ENCODE assay signal across 11 mouse cellular contexts in genomic region chr11:44924896-44925295, GRCm38 (mm10).
DNase-seq lines count a peak whose midpoint lies in the region; ATAC-seq lines count a peak whose summit lies in the region.
"Had no signal": no experiment of that assay in that cellular context is flagged by ENCODE, and none has a peak within 500 bp of the region (broad histone marks: within the 10 kb centered on the region; RNA-seq: fewer than 3 reads in every experiment).

No protein-coding gene starts in this region.

- H3K4me1 ChIP-seq in kidney, embryonic 14.5 days (ENCODE audit: control insufficient read depth, insufficient read depth, low read length) = 0 out of 2 replicates have a peak, but pooled peaks cover 2% of the 10 kb centered on the region
- peaks cover 8% of the 10 kb centered on the region for H3K4me1 ChIP-seq in embryonic facial prominence, embryonic 15.5 days
- no peaks in the 10 kb centered on the region for H3K4me1 ChIP-seq in midbrain, embryonic 11.5 days (ENCODE audit: control insufficient read depth, insufficient read depth, low read length)
- H3K4me1 ChIP-seq: midbrain, embryonic 12.5 days had no signal

- no peak overlapping the region for H3K4me2 ChIP-seq in kidney, embryonic 14.5 days (replicated peaks; ENCODE audit: low read depth, low read length)
- no peak overlapping the region for H3K4me2 ChIP-seq in embryonic facial prominence, embryonic 15.5 days (replicated peaks)
- H3K4me2 ChIP-seq in midbrain, embryonic 11.5 days = no peak overlapping the region
- H3K4me2 ChIP-seq: forebrain, embryonic 12.5 days; midbrain, embryonic 12.5 days had no signal

- ATAC-seq in kidney, embryonic 14.5 days (ENCODE audit: low FRiP score, low TSS enrichment) = no peak
- peak; percentile 80 for ATAC-seq in embryonic facial prominence, embryonic 15.5 days (ENCODE audit: insufficient number of reproducible peaks, low FRiP score, low TSS enrichment, low read depth)
- ATAC-seq in midbrain, embryonic 11.5 days (ENCODE audit: low FRiP score) = no peak

- no peaks in the 10 kb centered on the region for H3K9me3 ChIP-seq in kidney, embryonic 14.5 days (ENCODE audit: control insufficient read depth, low read length)
- no peaks in the 10 kb centered on the region for H3K9me3 ChIP-seq in embryonic facial prominence, embryonic 15.5 days (replicated peaks)
- no peaks in the 10 kb centered on the region for H3K9me3 ChIP-seq in midbrain, embryonic 11.5 days (ENCODE audit: control insufficient read depth, low read length)
- H3K9me3 ChIP-seq: forebrain, embryonic 12.5 days; G1E; midbrain, embryonic 12.5 days had no signal

- no peak overlapping the region for H3K27ac ChIP-seq in kidney, embryonic 14.5 days (ENCODE audit: low read depth, low read length)
- H3K27ac ChIP-seq in embryonic facial prominence, embryonic 15.5 days (replicated peaks) = peak overlapping the region; percentile 63
- no peak overlapping the region for H3K27ac ChIP-seq in midbrain, embryonic 11.5 days (ENCODE audit: low read depth, low read length)
- H3K27ac ChIP-seq: forebrain, embryonic 12.5 days; midbrain, embryonic 12.5 days had no signal

- no peaks in the 10 kb centered on the region for H3K27me3 ChIP-seq in kidney, embryonic 14.5 days (ENCODE audit: control insufficient read depth, insufficient read depth, low read length)
- H3K27me3 ChIP-seq in embryonic facial prominence, embryonic 15.5 days = no peaks in the 10 kb centered on the region
- H3K27me3 ChIP-seq in splenic B cell, adult 2 months (ENCODE audit: control insufficient read depth, insufficient read depth, low read length, poor library complexity, severe bottlenecking) = peaks cover 2% of the 10 kb centered on the region; the same call in 1 of the 2 replicates
- no peaks in the 10 kb centered on the region for H3K27me3 ChIP-seq in midbrain, embryonic 11.5 days (ENCODE audit: control insufficient read depth, insufficient read depth, low read length)
- H3K27me3 ChIP-seq: forebrain, embryonic 12.5 days; midbrain, embryonic 12.5 days had no signal

- no peaks in the 10 kb centered on the region for H3K36me3 ChIP-seq in kidney, embryonic 14.5 days (ENCODE audit: control insufficient read depth, insufficient read depth, low read length)
- no peaks in the 10 kb centered on the region for H3K36me3 ChIP-seq in embryonic facial prominence, embryonic 15.5 days
- H3K36me3 ChIP-seq in splenic B cell, adult 2 months (ENCODE audit: control insufficient read depth, insufficient read depth, low read length, poor library complexity, severe bottlenecking) = 0 out of 2 replicates have a peak, but pooled peaks cover 3% of the 10 kb centered on the region
- no peaks in the 10 kb centered on the region for H3K36me3 ChIP-seq in midbrain, embryonic 11.5 days (ENCODE audit: control insufficient read depth, insufficient read depth, low read length)
- H3K36me3 ChIP-seq: forebrain, embryonic 12.5 days; G1E had no signal

- 31% methylated on average over 8 of the region's 8 CpGs for WGBS in kidney, embryonic 14.5 days
- 16% methylated on average over 8 of the region's 8 CpGs for WGBS in embryonic facial prominence, embryonic 15.5 days
- WGBS in midbrain, embryonic 11.5 days = 45% methylated on average over 8 of the region's 8 CpGs

- DNase-seq in kidney, adult 9 months = peak; percentile 23
- peak; percentile 20 for DNase-seq in adrenal gland, adult 8-10 months
- peak; percentile 42 for DNase-seq in splenic B cell, adult 2 months (ENCODE audit: low read depth, low spot score)
- no peak for DNase-seq in right cerebral cortex, postnatal 36 days (ENCODE audit: low spot score in 2 of 2)
- no peak for DNase-seq in cerebellum, adult 9-11 months
- no peak for DNase-seq in midbrain, embryonic 11.5 days (ENCODE audit: low spot score, missing footprints)

- no peak overlapping the region for H3K4me3 ChIP-seq in kidney, embryonic 14.5 days (ENCODE audit: low read length)
- no peak overlapping the region for H3K4me3 ChIP-seq in embryonic facial prominence, embryonic 15.5 days (replicated peaks)
- H3K4me3 ChIP-seq in midbrain, embryonic 11.5 days (ENCODE audit: low read depth, low read length) = no peak overlapping the region
- H3K4me3 ChIP-seq: forebrain, embryonic 12.5 days; midbrain, embryonic 12.5 days had no signal

- no peak overlapping the region for H3K9ac ChIP-seq in kidney, embryonic 14.5 days (ENCODE audit: low read depth, low read length)
- H3K9ac ChIP-seq in embryonic facial prominence, embryonic 15.5 days = no peak overlapping the region
- H3K9ac ChIP-seq in midbrain, embryonic 11.5 days (ENCODE audit: low read length) = no peak overlapping the region
- H3K9ac ChIP-seq: forebrain, embryonic 12.5 days; midbrain, embryonic 12.5 days had no signal

Comparison
In these comparisons a context has a peak if more than half of its experiments do, and no peak if none do; other contexts are left out.
1. DNase-seq: peak in kidney, adult 9 months (single experiment), adrenal gland, adult 8-10 months (single experiment) and splenic B cell, adult 2 months (single experiment); none in right cerebral cortex, postnatal 36 days (0 of 2), cerebellum, adult 9-11 months (single experiment) and midbrain, embryonic 11.5 days (single experiment).